Mouse (Mus musculus): ENCODE measurements around the gene Clpsl2. TPM values are rescaled to one million over a fixed set of nuclear protein-coding genes. Genes with fewer than 3 reads are reported as not detected.

The Clpsl2 gene
- total RNA-seq, 2 experiments from 2014 or later: not detected

DNA sequence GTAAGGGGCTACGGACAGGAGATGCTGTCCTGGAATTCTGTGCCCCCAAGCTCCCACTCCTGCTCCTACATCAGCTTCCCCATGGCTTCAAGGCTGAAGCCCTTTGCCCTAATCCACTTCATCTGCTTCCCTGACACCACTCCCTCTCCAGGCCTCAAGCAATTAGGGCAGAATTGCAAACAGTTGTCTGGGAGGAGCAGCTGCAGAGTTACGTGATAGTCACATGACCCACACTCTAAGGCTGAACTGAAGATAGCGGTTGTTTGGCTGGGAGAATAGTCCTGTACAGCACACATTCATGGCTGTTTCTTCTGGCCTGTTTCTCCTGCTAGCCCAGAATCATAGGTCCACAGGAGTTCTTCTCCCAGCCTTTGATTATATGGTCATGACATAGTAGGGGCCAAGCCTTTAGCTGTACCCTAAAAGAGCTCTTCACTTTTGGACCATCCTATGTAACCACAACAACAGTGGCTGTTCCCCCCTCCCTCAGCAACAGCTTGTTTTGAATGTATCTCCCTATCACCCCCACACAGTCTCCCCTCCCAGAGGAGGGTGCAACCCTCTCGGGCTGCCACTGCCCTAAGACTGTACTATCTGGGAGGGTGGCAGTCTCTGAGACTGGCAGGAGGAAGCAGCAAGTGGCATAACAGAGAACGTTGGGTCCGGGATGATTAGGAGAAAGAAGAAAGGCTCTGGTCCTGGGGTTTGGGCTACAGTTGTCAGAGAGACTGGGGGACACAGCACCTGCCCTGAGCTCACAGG is 7.6 kb downstream of the Clpsl2 start:
- no peak for DNase-seq (ENCODE audit: low spot score in 2 of 2)

DNA sequence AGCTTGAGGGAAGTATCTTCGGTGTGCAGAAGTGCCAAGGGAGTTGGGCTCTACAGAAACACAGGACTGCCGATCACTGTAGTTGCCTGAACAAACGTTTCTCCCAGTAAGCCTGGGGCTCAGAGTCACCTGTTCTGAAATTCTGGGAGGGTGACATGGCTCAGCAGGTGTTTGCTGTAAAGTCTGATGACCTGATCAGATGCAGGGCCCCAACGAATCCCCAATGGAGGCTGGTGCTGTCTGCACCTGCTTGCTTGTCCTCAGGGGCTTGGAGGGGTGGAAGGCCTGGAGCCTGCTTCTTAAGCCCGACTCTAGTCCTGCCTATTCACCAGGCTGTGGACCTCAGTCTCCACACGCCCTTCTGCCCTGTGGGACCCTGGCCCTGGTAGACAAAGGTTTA is 8.6 kb downstream of the Clpsl2 start:
- DNase-seq (ENCODE audit: low spot score in 2 of 2): no peak

DNA sequence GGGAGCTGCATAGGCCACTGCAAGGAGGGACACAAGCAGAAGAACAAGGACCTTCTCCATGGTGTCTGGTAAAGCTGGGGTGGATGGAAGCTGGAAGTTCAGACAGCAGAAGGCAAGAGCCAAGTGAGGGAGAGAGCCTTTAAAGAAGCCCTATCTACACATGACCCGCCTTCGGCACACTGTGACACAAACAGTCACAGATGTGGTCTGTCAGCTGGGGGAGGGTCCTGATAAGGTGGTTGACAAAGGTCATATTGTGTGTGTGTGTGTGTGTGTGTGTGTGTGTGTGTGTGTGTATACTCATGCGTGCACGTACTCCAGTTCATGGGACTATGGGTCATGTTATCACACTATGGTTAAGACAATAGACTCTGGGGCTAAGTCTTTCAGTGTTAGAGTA is 11.4 kb downstream of the Clpsl2 start, which contains the start of gene Clps:
Clps (minus strand) TSS at position 169 of the 400 bp plus-strand sequence.
- no peak for DNase-seq (ENCODE audit: low spot score in 2 of 2)

DNA sequence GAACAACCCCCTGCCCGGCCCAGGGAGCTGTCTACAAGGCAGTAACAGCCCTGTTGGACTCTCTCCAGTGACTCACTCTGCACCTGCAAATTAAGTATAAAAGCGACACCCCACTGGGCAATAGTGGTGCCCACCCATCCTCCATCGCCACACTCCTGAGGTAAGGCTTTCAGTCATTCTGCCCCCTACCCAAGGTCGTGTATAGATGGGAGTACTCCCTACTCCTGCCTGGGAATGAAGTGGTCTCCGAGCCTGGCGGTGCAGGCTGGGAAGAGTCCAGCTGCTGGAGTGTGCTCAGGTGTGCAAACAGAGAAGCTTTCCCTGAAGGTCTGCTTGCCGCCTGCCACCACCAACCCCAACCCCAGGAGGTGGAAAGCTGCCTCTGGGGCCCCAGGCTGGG is 12.4 kb downstream of the Clpsl2 start:
- no peak for DNase-seq (ENCODE audit: low spot score in 2 of 2)

DNA sequence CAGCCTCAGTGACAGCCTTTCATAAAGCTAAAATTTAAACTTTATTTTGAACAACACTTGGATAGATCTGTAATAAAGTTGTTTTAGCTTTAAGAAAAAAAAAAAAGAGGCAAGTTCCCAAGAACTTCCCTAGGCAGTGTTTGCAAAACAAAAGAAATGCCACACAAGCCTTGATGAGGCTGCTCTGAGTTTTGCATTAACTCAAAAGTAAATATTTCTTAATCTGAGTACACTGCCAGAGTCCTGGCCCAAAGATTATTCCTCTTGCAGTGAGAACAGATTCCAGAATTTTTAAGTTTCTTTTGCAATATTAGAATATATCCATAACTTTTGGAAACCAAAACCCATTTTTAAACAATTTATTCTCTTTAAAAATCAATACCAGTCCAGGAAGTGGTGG is 16.0 kb downstream of the Clpsl2 start:
- no peak for DNase-seq (ENCODE audit: low spot score in 2 of 2)

DNA sequence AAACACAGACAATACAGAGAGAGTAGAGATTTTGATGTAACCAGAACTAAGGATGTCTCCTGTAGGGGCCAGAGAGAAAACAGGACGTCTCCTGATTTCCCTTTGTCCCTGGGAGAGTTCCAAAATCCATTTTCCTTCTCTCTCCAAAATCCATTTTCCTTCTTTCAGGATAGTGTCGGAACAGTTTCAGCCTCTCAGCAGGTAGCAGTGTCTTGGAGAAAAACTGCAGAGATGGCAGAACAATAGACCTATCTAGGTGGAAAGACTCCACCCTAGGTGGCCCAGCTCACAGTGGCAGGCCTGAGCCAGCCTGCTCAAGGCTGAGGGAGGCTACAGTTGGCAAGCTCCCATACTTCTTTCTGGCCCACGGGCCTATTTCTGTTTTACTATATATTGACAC is 18.3 kb downstream of the Clpsl2 start:
- DNase-seq (ENCODE audit: low spot score in 2 of 2): no peak

DNA sequence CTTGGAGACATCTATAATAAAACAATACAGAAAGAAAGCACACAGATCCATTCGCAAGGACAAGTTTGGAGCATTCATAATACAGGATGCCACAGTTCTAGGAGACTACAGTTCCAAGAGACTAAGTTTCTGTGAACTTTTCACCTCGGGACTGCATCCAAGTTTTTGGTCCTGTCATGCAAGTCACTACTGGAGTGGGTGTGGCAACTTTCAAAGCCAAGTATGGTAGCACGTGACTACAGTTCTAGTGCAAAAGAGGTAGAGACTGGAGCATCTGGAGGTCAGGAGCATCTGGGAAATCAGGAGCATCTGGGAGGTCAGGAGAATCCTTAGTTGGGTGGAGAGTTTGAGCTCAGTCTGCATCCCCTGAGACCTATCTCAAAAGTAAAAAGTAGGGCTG is 22.7 kb downstream of the Clpsl2 start:
- DNase-seq (ENCODE audit: low spot score in 2 of 2): no peak

DNA sequence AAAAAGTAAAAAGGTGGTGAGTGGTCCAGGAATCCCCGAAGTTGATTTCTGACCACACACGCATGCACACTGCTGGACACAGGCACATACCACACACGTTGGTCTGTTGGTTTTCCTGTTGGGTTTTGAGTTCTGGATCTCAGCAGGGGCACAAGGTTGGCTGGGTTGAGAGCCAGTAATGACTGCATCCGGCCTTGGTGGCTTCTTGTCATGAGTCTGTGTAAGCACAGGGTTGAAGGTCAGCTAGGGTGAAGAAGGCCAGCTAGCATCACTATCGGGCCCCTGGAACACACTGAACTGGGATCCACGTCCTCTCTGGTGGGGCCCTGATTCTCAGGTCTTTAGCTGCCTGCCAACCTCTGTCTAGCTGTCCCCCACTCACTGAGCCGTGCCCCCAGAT is 23.3 kb downstream of the Clpsl2 start:
- DNase-seq (ENCODE audit: low spot score in 2 of 2): no peak

DNA sequence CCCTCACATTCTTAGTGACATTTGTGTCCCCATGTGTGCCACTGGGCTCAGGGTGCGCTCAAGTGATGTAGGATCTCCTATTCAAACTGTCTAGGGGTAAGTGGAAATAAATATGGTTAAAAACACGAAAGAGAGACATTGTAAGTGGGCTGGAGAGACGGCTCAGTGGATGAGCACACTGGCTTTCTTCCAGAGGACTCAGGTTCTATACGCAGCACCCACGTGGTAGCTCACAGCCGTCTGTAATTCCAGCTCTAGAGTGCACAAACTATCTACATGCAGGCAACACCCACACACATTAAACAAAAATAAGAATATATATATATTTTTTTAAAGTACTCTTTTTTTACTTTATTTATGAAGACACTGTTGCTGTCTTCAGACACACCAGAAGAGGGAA is 23.7 kb downstream of the Clpsl2 start:
- no peak for DNase-seq (ENCODE audit: low spot score in 2 of 2)

DNA sequence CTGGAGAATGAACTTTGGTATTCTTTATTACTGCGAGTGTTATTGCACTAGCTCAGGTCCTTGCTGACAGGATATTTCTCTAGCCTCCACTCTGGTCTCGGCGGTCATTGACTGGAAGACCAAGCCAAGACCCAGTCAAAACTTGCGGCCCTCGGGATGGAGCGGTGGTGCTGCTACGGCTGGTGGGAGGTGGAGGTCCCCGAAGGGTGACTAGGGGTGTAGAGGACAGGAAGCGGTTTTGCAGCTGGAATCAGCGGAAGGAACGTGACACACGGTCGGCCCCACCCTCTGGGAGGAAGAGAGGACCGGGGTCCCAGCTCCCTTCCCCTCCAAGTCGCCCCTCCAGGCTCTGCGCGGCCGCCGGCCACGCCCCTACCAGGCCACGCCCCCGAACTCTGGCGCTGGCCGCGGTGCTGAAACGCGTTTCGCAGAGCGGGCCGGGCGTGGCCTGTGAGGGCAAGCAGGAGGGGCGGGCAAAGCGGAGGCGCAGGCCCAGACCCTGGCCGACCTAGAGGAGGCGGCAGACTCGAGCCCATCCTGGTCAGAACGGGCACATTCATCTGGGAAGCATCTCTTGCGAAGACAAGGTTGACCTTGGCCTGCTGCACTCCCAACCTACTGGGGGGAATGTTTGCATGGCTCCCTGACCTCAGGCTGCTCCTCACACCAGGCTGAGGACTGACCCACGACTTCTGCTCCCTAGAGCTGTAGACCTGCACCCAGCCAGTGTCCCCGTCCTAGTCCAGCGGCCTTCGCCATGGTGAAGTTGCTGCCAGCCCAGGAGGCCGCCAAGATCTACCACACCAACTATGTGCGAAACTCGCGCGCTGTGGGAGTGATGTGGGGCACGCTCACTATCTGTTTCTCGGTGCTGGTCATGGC is 26.3 kb downstream of the Clpsl2 start, which contains the start of gene Lhfpl5:
Lhfpl5 (plus strand) TSS at position 398 of the 882 bp plus-strand sequence.
- DNase-seq (ENCODE audit: low spot score in 2 of 2): peak in 1 of 2 experiments; percentile 55

DNA sequence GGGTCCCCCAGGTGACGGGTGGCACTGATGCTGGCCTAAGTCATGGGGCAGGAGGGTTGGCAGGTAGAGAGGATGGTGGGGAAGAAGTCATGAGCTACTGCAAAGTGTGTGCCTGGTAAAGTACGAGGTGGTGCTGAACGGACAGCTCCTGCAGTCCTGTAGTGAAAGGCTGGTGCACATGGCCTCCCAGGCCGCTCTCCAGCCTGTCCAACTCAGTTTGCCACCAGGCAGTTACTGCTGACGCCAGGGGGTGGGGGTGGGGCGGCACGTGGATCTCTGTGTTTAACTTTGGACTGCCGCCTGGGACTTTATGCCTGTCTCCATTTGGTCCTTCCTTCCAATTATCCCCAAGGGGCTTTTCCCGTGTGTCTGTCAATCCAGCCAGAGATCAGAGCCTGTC is 31.2 kb downstream of the Clpsl2 start:
- peak; percentile 54 to 57 for DNase-seq (ENCODE audit: low spot score in 2 of 2)

DNA sequence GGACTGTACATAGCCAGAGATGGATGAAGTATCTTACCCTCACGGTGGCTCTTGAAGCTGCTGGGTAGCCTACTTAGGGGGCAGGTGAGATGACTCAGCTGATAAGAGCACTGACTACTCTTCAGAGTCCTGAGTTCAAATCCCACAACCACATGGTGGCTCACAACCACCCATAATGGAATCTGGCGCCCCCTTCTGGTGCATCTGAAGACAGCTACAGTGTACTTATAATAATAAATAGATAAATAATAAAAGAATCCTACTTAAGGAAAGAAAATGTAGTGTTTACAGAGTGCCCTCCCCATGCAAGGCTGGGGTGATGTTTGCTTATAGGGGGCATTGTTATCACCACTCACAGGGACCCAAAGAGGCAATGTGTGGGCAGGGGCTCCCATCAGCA is 31.8 kb downstream of the Clpsl2 start:
- DNase-seq (ENCODE audit: low spot score in 2 of 2): no peak

DNA sequence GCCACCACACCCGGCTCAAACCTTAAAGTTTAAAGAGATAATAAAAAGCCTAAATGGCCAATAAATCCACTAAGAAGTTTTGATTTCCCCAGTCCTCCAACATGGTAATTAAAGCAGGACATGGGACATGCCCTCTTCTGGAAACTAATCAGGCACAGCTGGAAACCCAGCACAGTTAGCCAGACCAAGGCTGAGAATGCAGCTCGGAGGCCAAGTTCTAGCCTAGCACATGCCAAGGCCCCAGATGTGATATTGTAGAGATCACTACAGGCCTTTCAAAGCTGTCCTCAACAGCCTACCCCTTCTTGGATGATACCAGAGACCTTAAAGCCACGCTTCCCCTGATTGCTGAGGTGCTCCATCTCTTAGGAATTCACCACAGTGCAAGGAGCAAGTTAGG is 37.3 kb downstream of the Clpsl2 start:
- DNase-seq (ENCODE audit: low spot score in 2 of 2): no peak

DNA sequence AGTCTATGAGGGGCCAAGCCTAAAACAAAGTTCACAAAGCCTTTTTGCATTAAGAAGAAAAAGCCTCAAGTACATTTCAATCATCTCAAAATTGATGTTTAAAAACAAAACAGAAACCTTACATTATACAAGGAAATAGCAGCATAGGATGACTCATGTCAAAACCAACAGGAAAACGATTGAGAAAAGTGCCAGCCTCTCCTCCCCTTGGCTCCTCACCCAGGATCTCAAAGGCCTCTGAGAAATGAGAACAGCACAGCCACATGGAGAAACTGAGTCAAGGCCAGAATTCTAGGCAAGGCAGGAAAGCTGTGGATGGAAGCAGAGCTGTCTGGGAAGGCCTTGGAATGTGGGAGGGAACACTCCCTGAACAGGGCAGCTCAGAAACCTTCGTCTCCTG is 39.4 kb downstream of the Clpsl2 start:
- no peak for DNase-seq (ENCODE audit: low spot score in 2 of 2)

DNA sequence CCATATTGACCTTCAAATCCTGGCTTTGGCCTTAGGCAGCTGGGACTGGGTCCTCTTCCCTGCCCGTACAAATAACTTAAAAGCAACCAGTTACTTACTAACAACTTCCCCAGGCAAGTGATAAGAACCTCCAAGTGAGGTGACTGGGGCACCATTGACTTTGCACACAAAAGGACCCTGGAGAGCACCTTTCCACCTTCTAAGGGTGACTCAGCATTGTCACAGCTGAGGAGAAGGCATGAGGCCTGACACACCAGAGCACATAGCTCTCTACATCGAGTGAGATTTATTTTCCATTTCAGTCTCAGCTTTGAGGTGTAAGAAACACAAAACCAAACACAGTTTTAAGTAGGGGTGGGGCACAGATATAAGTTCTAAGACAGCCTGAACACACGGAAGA is 41.4 kb downstream of the Clpsl2 start:
- no peak for DNase-seq (ENCODE audit: low spot score in 2 of 2)

DNA sequence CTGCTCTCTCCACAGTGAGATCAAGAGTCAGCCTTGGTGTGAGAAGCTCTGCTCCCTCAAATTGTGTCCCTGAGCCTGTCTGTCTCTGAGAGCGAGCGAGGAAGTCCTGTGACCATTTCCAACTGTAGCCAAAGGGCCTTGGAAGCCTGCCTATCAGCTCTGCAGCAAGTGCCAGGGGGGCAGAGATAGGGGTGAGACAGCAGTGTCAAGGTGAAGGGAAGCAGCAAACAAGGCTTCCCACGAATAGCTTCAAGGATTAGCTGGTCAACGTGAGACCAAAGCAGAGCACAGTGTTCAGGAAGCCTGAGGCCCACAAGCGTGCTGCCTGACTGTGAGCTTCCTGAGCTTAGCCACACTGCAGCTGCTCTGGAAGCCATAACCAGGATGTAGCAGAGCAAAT is 42.3 kb downstream of the Clpsl2 start:
- no peak for DNase-seq (ENCODE audit: low spot score in 2 of 2)

DNA sequence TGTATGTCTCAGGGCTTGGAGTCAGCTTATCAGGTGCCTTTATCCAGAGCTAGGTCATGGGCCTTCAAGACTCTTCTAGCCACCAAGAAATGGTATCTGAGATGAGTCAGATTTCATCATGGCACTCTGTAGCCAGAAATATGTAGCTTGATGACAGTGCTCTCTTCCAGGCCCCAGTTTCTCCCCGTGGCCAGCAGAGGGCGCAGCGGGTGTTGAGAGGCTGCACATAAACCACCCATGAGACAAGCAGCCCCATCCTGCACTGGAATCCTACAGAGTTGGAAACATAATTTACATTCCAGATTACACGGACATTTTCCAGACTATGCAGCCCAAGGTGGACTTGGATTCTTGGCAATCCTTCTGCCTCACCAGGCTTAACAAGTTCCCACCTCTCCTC is 43.8 kb downstream of the Clpsl2 start:
- peak; percentile 85 to 86 for DNase-seq (ENCODE audit: low spot score in 2 of 2)

DNA sequence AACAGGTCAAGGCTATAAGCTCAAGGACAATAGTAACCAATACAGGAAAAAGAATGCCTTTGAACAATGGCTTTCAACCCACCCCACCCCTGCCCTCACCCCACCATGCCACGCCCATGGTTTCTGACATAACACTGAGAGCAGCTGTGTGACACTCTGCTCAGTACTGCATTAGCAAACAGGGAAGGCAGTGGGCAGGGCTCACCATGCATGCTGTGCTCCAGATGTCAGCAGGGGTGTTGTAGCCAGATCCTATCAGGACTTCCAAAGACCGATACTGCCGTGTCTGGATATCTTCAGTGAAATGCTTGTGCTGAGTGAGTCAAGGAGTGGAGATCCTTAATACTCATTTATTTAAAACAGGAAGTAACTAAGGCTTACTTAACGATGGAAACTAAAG is 44.8 kb downstream of the Clpsl2 start:
- DNase-seq (ENCODE audit: low spot score in 2 of 2): no peak

DNA sequence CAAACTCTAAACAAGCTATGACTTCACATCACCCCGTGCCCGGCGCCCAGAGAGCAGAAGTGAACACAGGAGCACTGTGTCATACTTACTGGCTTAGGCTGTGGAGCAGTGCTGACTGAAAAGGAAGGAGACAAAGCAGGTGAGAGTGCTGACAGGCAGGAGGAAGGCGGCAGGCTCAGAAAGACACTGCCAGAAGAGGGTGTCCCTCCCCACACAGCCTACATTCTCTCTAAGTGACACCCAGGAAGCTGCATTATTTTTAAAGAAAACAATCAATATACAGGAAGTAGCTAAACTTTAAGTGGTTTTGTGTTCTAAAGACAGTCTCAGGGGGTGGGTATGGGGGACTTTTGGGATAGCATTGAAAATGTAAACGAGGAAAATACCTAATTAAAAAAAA is 51.6 kb downstream of the Clpsl2 start:
- no peak for DNase-seq (ENCODE audit: low spot score in 2 of 2)

DNA sequence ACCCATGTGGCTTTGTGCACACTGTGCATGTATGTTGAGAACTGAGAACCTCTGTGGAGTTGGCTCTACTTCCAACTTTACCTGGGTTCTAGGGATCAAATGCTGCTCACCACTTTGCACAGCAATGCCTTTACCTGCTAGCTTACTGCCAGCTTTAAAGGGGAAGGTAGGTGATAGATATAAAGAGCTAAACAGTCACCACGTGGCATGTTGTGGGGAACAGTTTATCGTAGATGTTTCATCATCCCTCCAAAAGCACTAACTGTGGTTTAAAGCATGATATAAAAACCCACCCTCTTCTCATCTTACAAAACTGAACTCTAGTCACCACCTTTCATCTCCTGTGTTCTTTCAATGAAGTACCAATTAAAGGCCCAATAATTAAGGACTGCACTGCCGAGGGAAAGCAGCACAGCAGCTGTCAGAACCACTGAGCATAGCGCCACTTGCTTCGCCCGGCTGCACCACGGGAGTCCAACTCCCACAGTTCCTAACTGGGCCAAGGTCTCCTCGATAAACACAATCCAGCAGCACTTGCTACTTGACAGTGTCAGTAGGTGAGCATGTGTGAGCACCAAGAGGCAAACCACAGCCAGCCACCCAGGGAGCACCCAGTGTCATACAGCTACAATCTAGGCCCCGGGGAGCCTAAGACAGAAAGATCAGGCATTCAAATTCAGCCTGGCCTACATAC is 52.5 kb downstream of the Clpsl2 start:
- DNase-seq (ENCODE audit: low spot score in 2 of 2): no peak
